Mouse (Mus musculus) C3H10T1/2 (cell line): Measurements from ENCODE around the gene Aprt. TPM values are rescaled to one million over a fixed set of nuclear protein-coding genes. Genes with fewer than 3 reads are reported as not detected.

Source experiments
- polyA plus RNA-seq, 2 experiments: library from polyadenylated mRNA; unstranded; fragments of >200 nt; fragmentation: generic; extraction: Trizol; gene quantifications; one replicate each; pipeline ENCODE4 v1.2.1; 2012; ENCODE audit warnings: missing spikeins in 2 of 2

The Aprt gene
- 100 to 1,000 TPM; 310 to 859 TPM for polyA plus RNA-seq

DNA sequence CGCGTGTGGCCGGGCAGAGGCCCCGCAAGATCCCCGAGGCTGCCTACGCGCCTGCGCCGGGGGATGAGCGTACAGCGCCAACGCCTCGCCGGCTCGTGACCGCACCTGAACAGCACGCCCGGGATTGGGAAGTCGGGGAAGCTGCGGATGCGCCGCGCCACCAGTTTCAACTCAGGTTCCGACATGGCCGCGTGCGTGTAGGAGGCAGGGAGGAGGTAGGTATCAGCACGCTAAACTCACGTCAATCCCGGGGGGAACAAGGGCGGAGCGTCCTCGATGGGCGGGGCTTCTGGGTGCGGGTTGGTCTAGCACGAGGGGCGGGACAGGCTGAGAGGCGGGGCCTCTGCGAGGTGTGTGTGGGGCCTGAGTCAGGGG, at the start of gene Aprt:
Gene Aprt, minus strand, starts transcription at position 262 of the 375 bp plus-strand sequence.

DNA sequence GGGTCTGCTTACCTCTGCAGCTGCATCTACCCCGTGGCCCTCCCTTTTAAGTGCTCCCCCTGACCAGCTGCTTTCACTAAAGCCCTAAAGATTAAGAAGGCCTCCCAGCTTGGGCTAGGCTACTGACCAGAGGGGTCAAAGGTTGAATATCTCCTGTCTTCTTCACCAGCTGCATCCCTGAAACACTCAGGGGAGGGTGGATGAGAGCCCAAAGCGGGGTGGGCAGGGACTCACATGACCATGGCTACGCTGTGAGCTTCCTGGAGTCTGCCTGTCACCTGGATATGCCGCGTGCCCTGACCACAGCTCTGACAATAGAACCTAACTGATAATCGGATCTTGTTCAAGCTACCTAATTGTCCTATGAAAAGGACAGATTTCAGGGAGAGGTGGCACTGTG, 46.0 kb upstream of the Aprt start, which contains the start of gene Pabpn1l:
Gene Pabpn1l, minus strand, starts transcription at position 13 of the 400 bp plus-strand sequence.

GRCm38 (mm10) chr8:122611295-122612133, 34.8 kb upstream of the Aprt start, which contains the start of the genes Galns and Trappc2l:
Gene Galns (minus strand): TSS chr8:122611463.
Gene Trappc2l (plus strand): TSS chr8:122611640.

DNA sequence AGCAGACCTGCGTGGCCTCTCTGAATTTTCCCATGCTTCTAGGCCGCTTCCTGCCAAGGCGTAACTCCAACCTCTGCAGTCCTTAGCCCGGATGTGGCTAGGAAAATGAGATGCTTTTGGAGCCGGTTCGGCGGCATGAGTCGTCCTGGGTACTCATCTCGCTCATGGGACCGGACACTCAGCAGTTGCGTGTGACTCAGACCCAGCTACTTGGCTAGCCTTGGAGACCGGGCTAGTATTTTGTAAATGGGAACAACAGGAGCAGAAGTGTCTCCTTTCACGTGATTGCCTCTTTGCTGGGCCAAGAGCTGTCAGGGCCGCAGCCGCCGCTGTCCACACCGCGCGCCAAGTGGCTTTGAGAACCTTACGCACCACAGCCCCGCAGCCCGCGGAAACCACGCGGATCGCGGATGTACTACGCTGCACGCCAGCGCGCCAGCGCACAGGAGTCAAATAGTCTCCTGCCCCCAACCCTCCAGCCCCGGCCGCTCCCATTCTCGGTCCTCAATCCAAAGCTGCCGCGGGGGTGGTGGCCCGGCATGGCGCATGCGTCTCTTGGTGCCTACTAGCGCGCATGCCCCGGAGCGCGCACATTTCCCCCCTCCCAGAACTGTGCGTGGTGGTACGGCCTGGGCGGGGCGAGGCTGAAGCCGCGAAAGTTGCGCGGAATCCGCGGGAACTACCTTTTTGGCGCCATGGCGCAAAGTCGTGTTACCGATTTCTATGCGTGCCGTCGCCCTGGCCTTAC, 9.2 kb downstream of the Aprt start, which contains the start of gene Cdt1:
Gene Cdt1, plus strand, starts transcription at position 655 of the 748 bp plus-strand sequence.

GRCm38 (mm10) chr8:122551265-122552051, 25.3 kb downstream of the Aprt start, which contains the start of gene Piezo1:
Gene Piezo1 (minus strand): TSS chr8:122551329.

Other genes starting within 250 kb of the Aprt start
- not detected for gene Trhr2, start 216.2 kb downstream of the Aprt start, polyA plus RNA-seq
- 10 to 100 TPM in 1 of 2 experiments, 1 to 10 TPM in 1; 5.7 to 28.5 TPM for gene Zc3h18, start 200.3 kb downstream of the Aprt start, polyA plus RNA-seq
- gene Il17c, start 154.9 kb downstream of the Aprt start, polyA plus RNA-seq = not detected
- gene Cyba, start 144.0 kb downstream of the Aprt start, polyA plus RNA-seq = not detected
- 10 to 100 TPM; 24.3 to 41.3 TPM for gene Mvd, start 133.5 kb downstream of the Aprt start, polyA plus RNA-seq
- gene Snai3, start 116.2 kb downstream of the Aprt start, polyA plus RNA-seq = under 1 TPM in 1 of 2 experiments, not detected in 1; 0.01 TPM
- 10 to 100 TPM in 1 of 2 experiments, 1 to 10 TPM in 1; 9.7 to 37.6 TPM for gene Rnf166, start 100.8 kb downstream of the Aprt start, polyA plus RNA-seq
- gene Ctu2, start 100.8 kb downstream of the Aprt start, polyA plus RNA-seq = 10 to 100 TPM; 21.2 to 35.3 TPM
- 10 to 100 TPM; 66.5 to 76.0 TPM for gene Piezo1, start 25.6 kb downstream of the Aprt start, polyA plus RNA-seq
- gene Cdt1, start 8.9 kb downstream of the Aprt start, polyA plus RNA-seq = 10 to 100 TPM; 15.3 to 56.8 TPM
- gene Galns, start 34.6 kb upstream of the Aprt start, polyA plus RNA-seq = 10 to 100 TPM in 1 of 2 experiments, 1 to 10 TPM in 1; 8.6 to 14.7 TPM
- gene Trappc2l, start 34.7 kb upstream of the Aprt start, polyA plus RNA-seq = 10 to 100 TPM; 86.1 to 87.4 TPM
- not detected for gene Pabpn1l, start 45.8 kb upstream of the Aprt start, polyA plus RNA-seq
- under 1 TPM in 1 of 2 experiments, not detected in 1; 0.02 TPM for gene Cbfa2t3, start 122.2 kb upstream of the Aprt start, polyA plus RNA-seq
- gene Acsf3, start 198.6 kb upstream of the Aprt start, polyA plus RNA-seq = 1 to 10 TPM; 4.6 to 9.7 TPM